In the genomic region with DNA sequence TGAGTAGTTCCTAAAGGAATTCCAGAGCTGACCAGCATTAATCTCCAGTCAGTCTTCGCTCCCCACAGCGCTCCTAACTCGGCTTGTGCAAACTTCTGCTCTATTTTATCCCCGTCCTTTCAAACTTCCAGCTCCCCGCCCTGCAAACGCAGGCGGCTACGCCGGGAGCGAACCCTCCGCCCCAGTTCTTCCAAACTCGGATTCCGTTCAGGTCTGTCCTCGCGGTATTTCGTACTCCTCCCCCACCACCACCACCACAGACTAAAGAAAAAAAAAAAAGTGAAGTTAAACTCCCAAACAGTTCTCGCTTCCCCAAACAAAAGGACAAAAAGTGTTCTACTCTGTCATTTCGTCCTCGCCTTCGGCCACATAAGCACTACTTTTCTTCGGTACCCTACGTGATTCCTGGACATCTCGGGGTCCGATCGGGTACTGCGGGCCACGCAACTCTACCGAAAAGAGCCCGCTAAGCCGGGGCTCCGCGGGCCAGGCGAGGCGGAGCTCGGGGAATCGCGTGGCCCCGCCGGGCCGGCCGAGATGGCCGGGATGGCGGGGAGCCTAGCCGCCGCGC, we compare ENCODE assay signal across 8 mouse cellular contexts. TPM values are rescaled to one million over a fixed set of nuclear protein-coding genes. Genes with fewer than 3 reads are reported as not detected.
DNase-seq lines count a peak whose midpoint lies in the region.

No protein-coding gene starts in this region.

- peak; percentile 87 for DNase-seq in A20 (ENCODE audit: low read depth, low spot score)
- DNase-seq in ZHBTc4 (ENCODE audit: low read depth, low spot score): peak; percentile 87
- peak; percentile 69 for DNase-seq in embryo, embryonic 9.5 days (ENCODE audit: extremely low spot score)
- DNase-seq in heart, adult 8-10 months (ENCODE audit: low spot score): peak; percentile 65
- peak; percentile 66 to 67 for DNase-seq in kidney, adult 8-10 months
- peak; percentile 85 for DNase-seq in lung, postnatal 10 days
- DNase-seq in ovary, postnatal 14 days (ENCODE audit: low spot score): peak; percentile 53
- DNase-seq in urinary bladder, adult 2 months (ENCODE audit: low spot score): peak; percentile 62

RNA-seq across cellular contexts. Expression of a gene that starts 1.6 kb away (rescaled TPM):
- 100 to 1,000 TPM; 453 to 510 (median 503) TPM for total RNA-seq in heart, adult 8-10 months (2022)
- 74.0 and 86.9 TPM in 2 replicates for polyA plus RNA-seq in urinary bladder, adult 2 months (2012; rRNA removed)

Comparison
In these comparisons a context has a peak if more than half of its experiments do, and no peak if none do; other contexts are left out.
1. Peak in every context shown above with its lines: DNase-seq.